Mouse (Mus musculus) thymus, postnatal 14 days (tissue): Measurements from ENCODE around the gene 3110009E18Rik.

Experiments
- DNase-seq: peaks from one replicate; pipeline ENCODE4 v3.0.0; 2021

3110009E18Rik gene

GRCm38 (mm10) chr1:120146994-120147393, 26.0 kb downstream of the 3110009E18Rik start:
- no peak for DNase-seq

GRCm38 (mm10) chr1:120154232-120154631, 33.2 kb downstream of the 3110009E18Rik start:
- peak; percentile 22 for DNase-seq

GRCm38 (mm10) chr1:120155325-120155724, 34.3 kb downstream of the 3110009E18Rik start:
- DNase-seq: peak; percentile 45

GRCm38 (mm10) chr1:120158474-120159127, 37.6 kb downstream of the 3110009E18Rik start:
- no peak for DNase-seq

GRCm38 (mm10) chr1:120161502-120161901, 40.5 kb downstream of the 3110009E18Rik start:
- DNase-seq: no peak

GRCm38 (mm10) chr1:120162616-120163015, 41.6 kb downstream of the 3110009E18Rik start:
- DNase-seq: no peak

- no peak for DNase-seq
Measured at GRCm38 (mm10) chr1:120168016-120168415, 47.0 kb downstream of the 3110009E18Rik start.

GRCm38 (mm10) chr1:120168674-120169073, 47.7 kb downstream of the 3110009E18Rik start:
- no peak for DNase-seq

GRCm38 (mm10) chr1:120170307-120170706, 49.3 kb downstream of the 3110009E18Rik start:
- no peak for DNase-seq

- DNase-seq: no peak
Measured at GRCm38 (mm10) chr1:120171819-120172521, 51.0 kb downstream of the 3110009E18Rik start.

- no peak for DNase-seq
Measured at GRCm38 (mm10) chr1:120174991-120175390, 54.0 kb downstream of the 3110009E18Rik start.

- DNase-seq: no peak
Measured at GRCm38 (mm10) chr1:120176313-120176712, 55.3 kb downstream of the 3110009E18Rik start.

GRCm38 (mm10) chr1:120177141-120177540, 56.2 kb downstream of the 3110009E18Rik start:
- no peak for DNase-seq

GRCm38 (mm10) chr1:120186204-120186603, 65.2 kb downstream of the 3110009E18Rik start:
- DNase-seq: no peak

- no peak for DNase-seq
Measured at GRCm38 (mm10) chr1:120186655-120187054, 65.7 kb downstream of the 3110009E18Rik start.

- DNase-seq: no peak
Measured at GRCm38 (mm10) chr1:120187059-120187458, 66.1 kb downstream of the 3110009E18Rik start.

GRCm38 (mm10) chr1:120189206-120189605, 68.2 kb downstream of the 3110009E18Rik start:
- no peak for DNase-seq

GRCm38 (mm10) chr1:120190300-120190699, 69.3 kb downstream of the 3110009E18Rik start:
- DNase-seq: no peak

GRCm38 (mm10) chr1:120190946-120191345, 70.0 kb downstream of the 3110009E18Rik start:
- DNase-seq: no peak

- DNase-seq: no peak
Measured at GRCm38 (mm10) chr1:120192321-120192720, 71.3 kb downstream of the 3110009E18Rik start.

- DNase-seq: no peak
Measured at GRCm38 (mm10) chr1:120193586-120193985, 72.6 kb downstream of the 3110009E18Rik start.

- DNase-seq: no peak
Measured at GRCm38 (mm10) chr1:120195947-120196346, 75.0 kb downstream of the 3110009E18Rik start.

- DNase-seq: no peak
Measured at GRCm38 (mm10) chr1:120196724-120197123, 75.7 kb downstream of the 3110009E18Rik start.

GRCm38 (mm10) chr1:120197189-120197588, 76.2 kb downstream of the 3110009E18Rik start:
- peak; percentile 71 for DNase-seq
